Mouse (Mus musculus) megakaryocyte, adult 5-6 weeks (primary cell): Measurements from ENCODE around the gene Olfr1391. TPM values are rescaled to one million over a fixed set of nuclear protein-coding genes. Genes with fewer than 3 reads are reported as not detected.
"Not testable (repeated sequence)": the region's sequence is repeated elsewhere in the genome, so short reads cannot be mapped to it uniquely, and the experiment has no call there.

Experiments used
- ATAC-seq: 2 replicates; pipeline ENCODE4 v1.8.0; 2016; ENCODE audit warnings: mild to moderate bottlenecking, inconsistent platforms; ENCODE audit not compliant: poor library complexity, severe bottlenecking
- total RNA-seq, 2 experiments: library from RNA; stranded (forward) in 1 of 2; stranded (reverse) in 1 of 2; fragments of 153-499, 151-499 nt in 1 of 2; fragments of 221-1000, 200-1000 nt in 1 of 2; gene quantifications; 2 replicates each; pipeline versions ENCODE4 v1.2.3 to v1.2.4; 2015 to 2017

The Olfr1391 gene
- total RNA-seq (2015) (not detected in 2 replicates), total RNA-seq (2017) (not detected in 2 replicates)

GRCm38 (mm10) chr11:49322442-49322841 lies at the start of gene Olfr1391:
TSS of gene Olfr1391 (plus strand) at chr11:49322742.
- ATAC-seq: no peak

GRCm38 (mm10) chr11:49273834-49274519 lies 48.6 kb upstream of the Olfr1391 start:
- ATAC-seq: no peak

- no peak for ATAC-seq
These were observed 44.3 kb upstream of the Olfr1391 start, which contains the start of gene Olfr1393 for GRCm38 (mm10) chr11:49278222-49278621. TSS of gene Olfr1393 (plus strand) at chr11:49278304.

GRCm38 (mm10) chr11:49284982-49285381 lies 37.6 kb upstream of the Olfr1391 start, which contains the start of gene Olfr1392:
TSS of gene Olfr1392 (plus strand) at chr11:49285282.
- not testable (repeated sequence) for ATAC-seq

GRCm38 (mm10) chr11:49287251-49287650 lies 35.3 kb upstream of the Olfr1391 start:
- ATAC-seq: no peak

GRCm38 (mm10) chr11:49292777-49293176 lies 29.8 kb upstream of the Olfr1391 start:
- no peak for ATAC-seq

- ATAC-seq: no peak
These were observed 18.1 kb upstream of the Olfr1391 start, which contains the start of gene Olfr10 for GRCm38 (mm10) chr11:49304441-49304840. TSS of gene Olfr10 (plus strand) at chr11:49304741.

GRCm38 (mm10) chr11:49308547-49308946 lies 14.0 kb upstream of the Olfr1391 start:
- ATAC-seq: not testable (repeated sequence)

GRCm38 (mm10) chr11:49326726-49327125 lies 4.2 kb downstream of the Olfr1391 start:
- ATAC-seq: no peak

- no peak for ATAC-seq
These were observed 7.1 kb downstream of the Olfr1391 start for GRCm38 (mm10) chr11:49329686-49330085.

- no peak for ATAC-seq
These were observed 12.3 kb downstream of the Olfr1391 start, which contains the start of gene Olfr1390 for GRCm38 (mm10) chr11:49334888-49335287. TSS of gene Olfr1390 (plus strand) at chr11:49335188.

GRCm38 (mm10) chr11:49337150-49337832 lies 14.7 kb downstream of the Olfr1391 start:
- no peak for ATAC-seq

Other genes with a start within 250 kb of the Olfr1391 start
- 92.4 and 108 TPM in 2 replicates for gene Ifi47, start 246.2 kb upstream of the Olfr1391 start, total RNA-seq (2015)
- gene Ifi47, start 246.2 kb upstream of the Olfr1391 start, total RNA-seq (2017): 39.4 and 46.3 TPM in 2 replicates
- gene Olfr1396, start 207.9 kb upstream of the Olfr1391 start, total RNA-seq (2015): not detected in 2 replicates
- gene Olfr1396, start 207.9 kb upstream of the Olfr1391 start, total RNA-seq (2017): not detected in 2 replicates
- gene Olfr1395, start 180.5 kb upstream of the Olfr1391 start, total RNA-seq (2015): not detected in 2 replicates
- not detected in 2 replicates for gene Olfr1395, start 180.5 kb upstream of the Olfr1391 start, total RNA-seq (2017)
- not detected in 2 replicates for gene Olfr1394, start 168.4 kb upstream of the Olfr1391 start, total RNA-seq (2015)
- gene Olfr1394, start 168.4 kb upstream of the Olfr1391 start, total RNA-seq (2017): not detected in 2 replicates
- 1.6 and 1.7 TPM in 2 replicates for gene Btnl9, start 135.6 kb upstream of the Olfr1391 start, total RNA-seq (2015)
- gene Btnl9, start 135.6 kb upstream of the Olfr1391 start, total RNA-seq (2017): 2.3 and 4.2 TPM in 2 replicates
- 46.3 and 59.7 TPM in 2 replicates for gene Zfp62, start 119.5 kb upstream of the Olfr1391 start, total RNA-seq (2015)
- 59.0 and 80.3 TPM in 2 replicates for gene Zfp62, start 119.5 kb upstream of the Olfr1391 start, total RNA-seq (2017)
- gene Mgat1, start 78.6 kb upstream of the Olfr1391 start, total RNA-seq (2015): 33.6 and 36.0 TPM in 2 replicates
- 42.6 and 42.9 TPM in 2 replicates for gene Mgat1, start 78.6 kb upstream of the Olfr1391 start, total RNA-seq (2017)
- gene Olfr1393, start 44.4 kb upstream of the Olfr1391 start, total RNA-seq (2015): not detected in 2 replicates
- not detected in 2 replicates for gene Olfr1393, start 44.4 kb upstream of the Olfr1391 start, total RNA-seq (2017)
- gene Olfr1392, start 37.5 kb upstream of the Olfr1391 start, total RNA-seq (2015): 0.84 TPM in 1 of 2 replicates, not detected in the other
- not detected in 2 replicates for gene Olfr1392, start 37.5 kb upstream of the Olfr1391 start, total RNA-seq (2017)
- not detected in 2 replicates for gene Olfr10, start 18.0 kb upstream of the Olfr1391 start, total RNA-seq (2015)
- not detected in 2 replicates for gene Olfr10, start 18.0 kb upstream of the Olfr1391 start, total RNA-seq (2017)
- gene Olfr1390, start 12.4 kb downstream of the Olfr1391 start, total RNA-seq (2015): not detected in 2 replicates
- gene Olfr1390, start 12.4 kb downstream of the Olfr1391 start, total RNA-seq (2017): not detected in 2 replicates
- not detected in 2 replicates for gene Olfr1389, start 100.3 kb downstream of the Olfr1391 start, total RNA-seq (2015)
- gene Olfr1389, start 100.3 kb downstream of the Olfr1391 start, total RNA-seq (2017): not detected in 2 replicates
- 0.13 TPM in 1 of 2 replicates, not detected in the other for gene Olfr1388, start 113.9 kb downstream of the Olfr1391 start, total RNA-seq (2015)
- gene Olfr1388, start 113.9 kb downstream of the Olfr1391 start, total RNA-seq (2017): 0.29 and 0.65 TPM in 2 replicates
- gene Olfr1387, start 132.6 kb downstream of the Olfr1391 start, total RNA-seq (2015): not detected in 2 replicates
- not detected in 2 replicates for gene Olfr1387, start 132.6 kb downstream of the Olfr1391 start, total RNA-seq (2017)
- not detected in 2 replicates for gene Olfr1386, start 142.3 kb downstream of the Olfr1391 start, total RNA-seq (2015)
- gene Olfr1386, start 142.3 kb downstream of the Olfr1391 start, total RNA-seq (2017): not detected in 2 replicates
- not detected in 2 replicates for gene Olfr1385, start 166.3 kb downstream of the Olfr1391 start, total RNA-seq (2015)
- not detected in 2 replicates for gene Olfr1385, start 166.3 kb downstream of the Olfr1391 start, total RNA-seq (2017)
- not detected in 2 replicates for gene Olfr1384, start 184.0 kb downstream of the Olfr1391 start, total RNA-seq (2015)
- not detected in 2 replicates for gene Olfr1384, start 184.0 kb downstream of the Olfr1391 start, total RNA-seq (2017)
- not detected in 2 replicates for gene Olfr1383, start 196.9 kb downstream of the Olfr1391 start, total RNA-seq (2015)
- gene Olfr1383, start 196.9 kb downstream of the Olfr1391 start, total RNA-seq (2017): not detected in 2 replicates
- not detected in 2 replicates for gene Olfr1382, start 205.5 kb downstream of the Olfr1391 start, total RNA-seq (2015)
- not detected in 2 replicates for gene Olfr1382, start 205.5 kb downstream of the Olfr1391 start, total RNA-seq (2017)
- not detected in 2 replicates for gene Olfr1381, start 220.7 kb downstream of the Olfr1391 start, total RNA-seq (2015)
- not detected in 2 replicates for gene Olfr1381, start 220.7 kb downstream of the Olfr1391 start, total RNA-seq (2017)
- gene Olfr1380, start 234.1 kb downstream of the Olfr1391 start, total RNA-seq (2015): not detected in 2 replicates
- gene Olfr1380, start 234.1 kb downstream of the Olfr1391 start, total RNA-seq (2017): not detected in 2 replicates